Mouse (Mus musculus): ENCODE results near the gene Tenm2. TPM values are rescaled to one million over a fixed set of nuclear protein-coding genes. Genes with fewer than 3 reads are reported as not detected.

The Tenm2 gene
- total and polyA plus RNA-seq, 3 experiments: not detected

- no peak for DNase-seq (ENCODE audit: extremely low read depth)
- TF ChIP-seq USF1 (IDR thresholded peaks at IDR 0.05; ENCODE audit: low read depth, low read length) (no peak), CHD1 (IDR thresholded peaks at IDR 0.05; ENCODE audit: low read depth, low read length) (no peak)
- no peak overlapping the region for H3K27ac ChIP-seq (ENCODE audit: insufficient read depth, low read depth)
- H3K9ac ChIP-seq (ENCODE audit: insufficient read depth, low read depth): no peak overlapping the region
- no peak overlapping the region for H3K4me3 ChIP-seq (replicated peaks in 1 of 3; ENCODE audit: low read depth in 2 of 3, low read length in 2 of 3, poor library complexity in 1 of 3)
- H3K4me2 ChIP-seq (ENCODE audit: insufficient read depth, low read depth, poor library complexity, severe bottlenecking): no peak overlapping the region
- H3K9me3 ChIP-seq (replicated peaks; ENCODE audit: low read length): peaks cover 80% of the 10 kb centered on the region
- H3K4me1 ChIP-seq (ENCODE audit: control insufficient read depth in 1 of 2, insufficient read depth in 2 of 2): no peaks in the 10 kb centered on the region
- H3K79me2 ChIP-seq (replicated peaks; ENCODE audit: control insufficient read depth, extremely low read depth, insufficient read depth, poor library complexity, severe bottlenecking): no peaks in the 10 kb centered on the region
- in situ Hi-C loops (cut with MboI; ENCODE audit: low pct_ligation_motif_present, low pct_unique_long_range_greater_than_20kb, low sequenced_read_pairs): no loop called here
- no peaks in the 10 kb centered on the region for H3K27me3 ChIP-seq (replicated peaks)
- dilution Hi-C loops (cut with MboI; ENCODE audit: extremely low pct_ligation_motif_present, extremely low pct_unique_long_range_greater_than_20kb, low sequenced_read_pairs): no loop called here
- H3K36me3 ChIP-seq (replicated peaks in 1 of 2; ENCODE audit: control insufficient read depth in 1 of 2, insufficient read depth in 1 of 2, low read length in 1 of 2): no peaks in the 10 kb centered on the region
Measured at GRCm38 (mm10) chr11:36676446-36677284, 559.1 kb downstream of the Tenm2 start.

GRCm38 (mm10) chr11:36674902-36675422 lies 560.8 kb downstream of the Tenm2 start:
- Histone ChIP-seq H3K27me3 (replicated peaks) (no peaks in the 10 kb centered on the region), H3K9ac (ENCODE audit: insufficient read depth, low read depth) (no peak overlapping the region), H3K36me3 (replicated peaks in 1 of 2; ENCODE audit: control insufficient read depth in 1 of 2, insufficient read depth in 1 of 2, low read length in 1 of 2) (no peaks in the 10 kb centered on the region), H3K4me3 (replicated peaks in 1 of 3; ENCODE audit: low read depth in 2 of 3, low read length in 2 of 3, poor library complexity in 1 of 3) (no peak overlapping the region), H3K4me1 (ENCODE audit: control insufficient read depth in 1 of 2, insufficient read depth in 2 of 2) (no peaks in the 10 kb centered on the region), H3K9me3 (replicated peaks; ENCODE audit: low read length) (peaks cover 79% of the 10 kb centered on the region), H3K27ac (ENCODE audit: insufficient read depth, low read depth) (no peak overlapping the region), H3K79me2 (replicated peaks; ENCODE audit: control insufficient read depth, extremely low read depth, insufficient read depth, poor library complexity, severe bottlenecking) (no peaks in the 10 kb centered on the region), H3K4me2 (ENCODE audit: insufficient read depth, low read depth, poor library complexity, severe bottlenecking) (no peak overlapping the region)
- in situ Hi-C loops (cut with MboI; ENCODE audit: low pct_ligation_motif_present, low pct_unique_long_range_greater_than_20kb, low sequenced_read_pairs) (no loop called here), dilution Hi-C loops (cut with MboI; ENCODE audit: extremely low pct_ligation_motif_present, extremely low pct_unique_long_range_greater_than_20kb, low sequenced_read_pairs) (no loop called here)
- TF ChIP-seq MAFK (IDR thresholded peaks at IDR 0.05; ENCODE audit: insufficient replicate concordance, low read length) (no peak), UBTF (IDR thresholded peaks at IDR 0.05; ENCODE audit: low read depth, low read length) (no peak), JUND (conservative IDR thresholded peaks at IDR 0.05; ENCODE audit: low read depth, low read length) (no peak), RCOR1 (conservative IDR thresholded peaks at IDR 0.05; ENCODE audit: low read depth, low read length) (no peak), MAZ (IDR thresholded peaks at IDR 0.05; ENCODE audit: low read depth, low read length) (no peak), CHD1 (IDR thresholded peaks at IDR 0.05; ENCODE audit: low read depth, low read length) (no peak), ZNF384 (IDR thresholded peaks at IDR 0.05; ENCODE audit: low read depth, low read length) (no peak), BHLHE40 (IDR thresholded peaks at IDR 0.05; ENCODE audit: low read depth, low read length) (no peak), POLR2A (IDR thresholded peaks at IDR 0.05; ENCODE audit: low read depth, low read length) (no peak), ZMIZ1 (IDR thresholded peaks at IDR 0.05; ENCODE audit: low read depth, low read length) (no peak), POLR2AphosphoS2 (IDR thresholded peaks at IDR 0.05; ENCODE audit: low read depth, low read length) (no peak), USF2 (conservative IDR thresholded peaks at IDR 0.05; ENCODE audit: low read depth, low read length) (no peak), CHD2 (IDR thresholded peaks at IDR 0.05; ENCODE audit: low read length) (no peak), TBP (conservative IDR thresholded peaks at IDR 0.05; ENCODE audit: low read depth, low read length) (no peak), JUN (IDR thresholded peaks at IDR 0.05; ENCODE audit: insufficient read depth, low read depth, low read length) (no peak)
- no peak for DNase-seq (ENCODE audit: extremely low read depth)
